Mouse (Mus musculus) ES-E14 (cell line): ENCODE results near the gene Nfat5.

ENCODE experiments used
- CHD2 ChIP-seq: IDR thresholded peaks from 2 replicates; pipeline ENCODE4 v1.6.1; 2014; ENCODE audit warnings: mild to moderate bottlenecking, low read depth, low read length, inconsistent platforms
- HCFC1 ChIP-seq: IDR thresholded peaks from 2 replicates; pipeline ENCODE4 v1.6.1; 2012; ENCODE audit warnings: low read length, inconsistent platforms, borderline replicate concordance; ENCODE audit not compliant: insufficient read depth
- MAFK ChIP-seq: IDR thresholded peaks from 2 replicates; pipeline ENCODE4 v1.6.1; 2014; ENCODE audit warnings: mild to moderate bottlenecking, low read depth, low read length, inconsistent platforms; ENCODE audit not compliant: insufficient read depth
- ZC3H11A ChIP-seq: IDR thresholded peaks from 2 replicates; pipeline ENCODE4 v1.6.1; 2012; ENCODE audit warnings: low read depth, mild to moderate bottlenecking, inconsistent platforms, low read length, borderline replicate concordance

DNA sequence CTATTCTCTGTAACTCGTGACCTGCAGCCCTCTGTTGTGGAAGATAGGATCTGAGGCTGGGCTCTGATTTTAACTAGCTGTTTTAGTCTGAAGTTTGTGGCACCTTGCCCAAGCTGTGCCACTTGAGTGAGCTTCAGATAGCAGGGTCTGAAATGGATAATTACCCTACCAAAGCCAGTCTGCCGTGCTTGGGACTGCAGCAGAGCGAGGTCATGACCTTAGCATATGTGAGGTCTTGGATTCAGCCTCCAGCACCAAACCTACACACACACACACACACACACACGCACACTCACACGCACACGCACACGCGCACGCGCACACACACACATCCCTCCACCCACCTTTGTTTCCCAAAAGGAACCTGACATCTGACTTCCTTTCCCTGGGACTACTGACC, 27.5 kb upstream of the Nfat5 start:
- TF ChIP-seq CHD2 = no peak
- TF ChIP-seq ZC3H11A = no peak
- TF ChIP-seq MAFK = no peak
- no peak for TF ChIP-seq HCFC1
